Mouse (Mus musculus) megakaryocyte, embryonic 14.5 days (primary cell): ENCODE results near the gene Abca2.

Experiments
- FLI1 ChIP-seq: IDR thresholded peaks from 2 replicates; pipeline ENCODE4 v1.6.1; 2012; ENCODE audit warnings: low read length, inconsistent platforms, mixed read lengths
- GATA1 ChIP-seq: IDR thresholded peaks from 3 replicates; pipeline ENCODE4 v1.6.1; 2012; ENCODE audit warnings: mixed read lengths, low read length, inconsistent platforms, borderline replicate concordance

- TF ChIP-seq GATA1 (no peak), FLI1 (no peak)
Observed at GRCm38 (mm10) chr2:25487965-25488670, 59.6 kb downstream of the Abca2 start.
